ENCODE assay signal across 8 mouse cellular contexts in genomic region chr7:19326359-19326758, GRCm38 (mm10). TPM values are rescaled to one million over a fixed set of nuclear protein-coding genes. Genes with fewer than 3 reads are reported as not detected.
DNase-seq lines count a peak whose midpoint lies in the region; ATAC-seq lines count a peak whose summit lies in the region.

No protein-coding gene starts in this region.

- peak overlapping the region; percentile 33 for H3K4me3 ChIP-seq in forebrain, embryonic 14.5 days (ENCODE audit: low read depth, low read length)
- H3K4me3 ChIP-seq in lung, embryonic 16.5 days (ENCODE audit: low read length), result peak overlapping the region; percentile 38

- intact Hi-C loops in heart, postnatal 14 days (cut with DNase I), result no loop called here

- no peak overlapping the region for H3K27ac ChIP-seq in forebrain, embryonic 14.5 days (ENCODE audit: low read depth, low read length)
- H3K27ac ChIP-seq in lung, embryonic 16.5 days (ENCODE audit: low read length), result peak overlapping the region; percentile 88

- peak overlapping the region; percentile 43 for H3K9ac ChIP-seq in forebrain, embryonic 14.5 days (ENCODE audit: low read length)
- peak overlapping the region; percentile 59 for H3K9ac ChIP-seq in lung, embryonic 16.5 days (ENCODE audit: low read length)

- peak; percentile 98 for DNase-seq in Muller cell, postnatal 12 days (ENCODE audit: inconsistent ontology term)
- peak; percentile 78 for DNase-seq in c-Kit-positive CD71-positive TER-119-positive erythroid progenitor cells, embryonic 14.5 days (ENCODE audit: low spot score)
- peak; percentile 86 for DNase-seq in forebrain, embryonic 14.5 days (ENCODE audit: low spot score)
- DNase-seq in heart, postnatal 14 days, result peak; percentile 96 to 97
- peak; percentile 96 to 98 for DNase-seq in kidney, postnatal 36 days
- DNase-seq in ovary, postnatal 14 days (ENCODE audit: low spot score), result peak; percentile 77
- peak; percentile 67 for DNase-seq in yolk sac, embryonic 10.5 days (ENCODE audit: low spot score)

- ATAC-seq in forebrain, embryonic 14.5 days, result peak; percentile 77
- peak; percentile 84 for ATAC-seq in lung, embryonic 16.5 days (ENCODE audit: low read depth)

- H3K4me2 ChIP-seq in forebrain, embryonic 14.5 days (ENCODE audit: low read length), result peak overlapping the region; percentile 57
- H3K4me2 ChIP-seq in lung, embryonic 16.5 days (ENCODE audit: low read depth, low read length), result peak overlapping the region; percentile 84

- no peaks in the 10 kb centered on the region for H3K27me3 ChIP-seq in forebrain, embryonic 14.5 days (replicated peaks; ENCODE audit: control insufficient read depth, insufficient read depth, low read length)
- H3K27me3 ChIP-seq in lung, embryonic 16.5 days (ENCODE audit: control insufficient read depth, insufficient read depth, low read depth, low read length), result no peaks in the 10 kb centered on the region; the same call in 1 of the 2 replicates

- under 1% methylated on average over 20 of the region's 20 CpGs for WGBS in forebrain, embryonic 14.5 days
- under 1% methylated on average over 20 of the region's 20 CpGs for WGBS in lung, embryonic 16.5 days

- H3K9me3 ChIP-seq in forebrain, embryonic 14.5 days (replicated peaks; ENCODE audit: control insufficient read depth, low read length), result no peaks in the 10 kb centered on the region
- H3K9me3 ChIP-seq in lung, embryonic 16.5 days (ENCODE audit: control insufficient read depth, low read length), result no peaks in the 10 kb centered on the region

- H3K36me3 ChIP-seq in forebrain, embryonic 14.5 days (ENCODE audit: control insufficient read depth, insufficient read depth, low read length), result no peaks in the 10 kb centered on the region
- H3K36me3 ChIP-seq in lung, embryonic 16.5 days (ENCODE audit: control insufficient read depth, insufficient read depth, low read length), result no peaks in the 10 kb centered on the region

- peaks cover 7% of the 10 kb centered on the region; the same call in 1 of the 2 replicates for H3K4me1 ChIP-seq in forebrain, embryonic 14.5 days (ENCODE audit: control insufficient read depth, insufficient read depth, low read length)
- H3K4me1 ChIP-seq in lung, embryonic 16.5 days (replicated peaks; ENCODE audit: control insufficient read depth, insufficient read depth, low read length), result peaks cover 14% of the 10 kb centered on the region

RNA-seq across cellular contexts. Expression of gene Fosb, which starts 16.5 kb away (rescaled TPM):
- 0.17 TPM in 1 of 2 replicates, not detected in the other for polyA plus RNA-seq in forebrain, embryonic 14.5 days (2014; fragmentation: Nextera tagmentation; extraction: Ambion mirVana)
- 1 to 10 TPM in 1 of 2 experiments, under 1 TPM in 1; 0.60 to 1.2 TPM for total RNA-seq in heart, postnatal 14 days (2021)
- polyA plus RNA-seq in lung, embryonic 16.5 days (2015; fragmentation: Nextera tagmentation; extraction: Ambion mirVana), result 0.20 and 0.31 TPM in 2 replicates

RNA-seq across cellular contexts. Expression of gene Ercc1, which starts 18.2 kb away (rescaled TPM):
- polyA plus RNA-seq in forebrain, embryonic 14.5 days (2014; fragmentation: Nextera tagmentation; extraction: Ambion mirVana), result 99.5 and 101 TPM in 2 replicates
- total RNA-seq in heart, postnatal 14 days (2021), result 10 to 100 TPM; 41.1 to 48.0 TPM
- polyA plus RNA-seq in lung, embryonic 16.5 days (2015; fragmentation: Nextera tagmentation; extraction: Ambion mirVana), result 79.9 and 82.5 TPM in 2 replicates

RNA-seq across cellular contexts. Expression of gene Cd3eap, which starts 32.9 kb away (rescaled TPM):
- 18.4 and 20.0 TPM in 2 replicates for polyA plus RNA-seq in forebrain, embryonic 14.5 days (2014; fragmentation: Nextera tagmentation; extraction: Ambion mirVana)
- total RNA-seq in heart, postnatal 14 days (2021), result 1 to 10 TPM; 6.5 to 9.4 TPM
- 17.2 and 17.3 TPM in 2 replicates for polyA plus RNA-seq in lung, embryonic 16.5 days (2015; fragmentation: Nextera tagmentation; extraction: Ambion mirVana)

RNA-seq across cellular contexts. Expression of gene Ppp1r13l, which starts 33.2 kb away (rescaled TPM):
- polyA plus RNA-seq in forebrain, embryonic 14.5 days (2014; fragmentation: Nextera tagmentation; extraction: Ambion mirVana), result 1.1 and 1.3 TPM in 2 replicates
- total RNA-seq in heart, postnatal 14 days (2021), result 10 to 100 TPM; 25.0 to 28.4 TPM
- 4.9 TPM in 2 replicates for polyA plus RNA-seq in lung, embryonic 16.5 days (2015; fragmentation: Nextera tagmentation; extraction: Ambion mirVana)

RNA-seq across cellular contexts. Expression of gene Rtn2, which starts 43.9 kb away (rescaled TPM):
- polyA plus RNA-seq in forebrain, embryonic 14.5 days (2014; fragmentation: Nextera tagmentation; extraction: Ambion mirVana), result 102 and 109 TPM in 2 replicates
- 100 to 1,000 TPM; 106 to 122 TPM for total RNA-seq in heart, postnatal 14 days (2021)
- polyA plus RNA-seq in lung, embryonic 16.5 days (2015; fragmentation: Nextera tagmentation; extraction: Ambion mirVana), result 13.8 and 17.5 TPM in 2 replicates
